Mouse (Mus musculus) left cerebral cortex, adult 2 months (tissue): ENCODE measurements around the gene Golga4. TPM values are rescaled to one million over a fixed set of nuclear protein-coding genes. Genes with fewer than 3 reads are reported as not detected.

Experiments
- DNase-seq, 2 experiments: peaks; one replicate each; pipeline ENCODE4 v3.0.0; 2021 to 2022; ENCODE audit warnings: low spot score in 2 of 2, mixed read lengths in 1 of 2; ENCODE audit errors: extremely low spot score in 1 of 2
- H3K27ac ChIP-seq: fragments of 200-600 bp; 2 replicates; pipeline ENCODE4 v1.8.1; 2022
- H3K4me3 ChIP-seq: fragments of 200-600 bp; 2 replicates; pipeline ENCODE4 v1.8.1; 2022
- CTCF ChIP-seq: fragments of 200-600 bp; IDR thresholded peaks from 2 replicates; pipeline ENCODE4 v1.8.1; 2022; ENCODE audit warnings: antibody characterized with exemption, mild to moderate bottlenecking, moderate library complexity
- intact Hi-C: fragments of 180-260 bp; cut with DNase I; formaldehyde crosslinking; loops from one replicate; pipeline ENCODE4 v1.15.1; 2025
- total RNA-seq, 2 experiments: library from RNA; stranded (reverse); gene quantifications; 2 replicates each; pipeline ENCODE4 v1.2.3; 2021

The Golga4 gene
- total RNA-seq, 2 experiments from 2014 or later, result 108 to 110 TPM

GRCm38 (mm10) chr9:118536946-118537345, 30.9 kb downstream of the Golga4 start:
- intact Hi-C loops, result no loop called here
- no peak for TF ChIP-seq CTCF
- no peak overlapping the region for H3K27ac ChIP-seq
- DNase-seq, result no peak
- H3K4me3 ChIP-seq, result no peak overlapping the region

GRCm38 (mm10) chr9:118537463-118538339, 31.6 kb downstream of the Golga4 start:
- no peak for TF ChIP-seq CTCF
- DNase-seq, result no peak
- intact Hi-C loops, result no loop called here
- Histone ChIP-seq H3K4me3 (no peak overlapping the region), H3K27ac (no peak overlapping the region)

GRCm38 (mm10) chr9:118541851-118542250, 35.8 kb downstream of the Golga4 start:
- intact Hi-C loops, result no loop called here
- no peak for TF ChIP-seq CTCF

GRCm38 (mm10) chr9:118545146-118545545, 39.1 kb downstream of the Golga4 start:
- no peak for TF ChIP-seq CTCF
- Histone ChIP-seq H3K4me3 (no peak overlapping the region), H3K27ac (no peak overlapping the region)
- no peak for DNase-seq
- intact Hi-C loops, result no loop called here

More at GRCm38 (mm10) chr9:118541851-118542250, 35.8 kb downstream of the Golga4 start:
- no peak for DNase-seq
- H3K4me3 ChIP-seq, result no peak overlapping the region
- no peak overlapping the region for H3K27ac ChIP-seq

- H3K4me3 ChIP-seq, result no peak overlapping the region
- no peak for DNase-seq
- intact Hi-C loops, result no loop called here
- no peak overlapping the region for H3K27ac ChIP-seq
- no peak for TF ChIP-seq CTCF
Observed at GRCm38 (mm10) chr9:118548651-118549050, 42.6 kb downstream of the Golga4 start.

- Histone ChIP-seq H3K27ac (peak overlapping the region; percentile 67; the same call in 1 of the 2 replicates), H3K4me3 (no peak overlapping the region)
Observed at GRCm38 (mm10) chr9:118556951-118557780, 51.1 kb downstream of the Golga4 start.

GRCm38 (mm10) chr9:118563356-118563755, 57.3 kb downstream of the Golga4 start:
- Histone ChIP-seq H3K4me3 (no peak overlapping the region), H3K27ac (no peak overlapping the region)
- intact Hi-C loops, result no loop called here
- no peak for DNase-seq
- no peak for TF ChIP-seq CTCF

More at GRCm38 (mm10) chr9:118556951-118557780, 51.1 kb downstream of the Golga4 start:
- DNase-seq, result peak; percentile 37 to 65
- TF ChIP-seq CTCF, result no peak; the same call in none of the 2 replicates
- intact Hi-C loops, result no loop called here

GRCm38 (mm10) chr9:118563866-118564265, 57.8 kb downstream of the Golga4 start:
- no peak overlapping the region for H3K27ac ChIP-seq

GRCm38 (mm10) chr9:118564696-118565095, 58.6 kb downstream of the Golga4 start:
- H3K27ac ChIP-seq, result no peak overlapping the region
- H3K4me3 ChIP-seq, result no peak overlapping the region
- intact Hi-C loops, result no loop called here
- DNase-seq, result no peak
- TF ChIP-seq CTCF, result no peak

More at GRCm38 (mm10) chr9:118563866-118564265, 57.8 kb downstream of the Golga4 start:
- intact Hi-C loops, result no loop called here
- H3K4me3 ChIP-seq, result no peak overlapping the region
- no peak for TF ChIP-seq CTCF
- no peak for DNase-seq

- DNase-seq, result no peak
- H3K4me3 ChIP-seq, result no peak overlapping the region
- intact Hi-C loops, result no loop called here
- H3K27ac ChIP-seq, result no peak overlapping the region
- no peak for TF ChIP-seq CTCF
Observed at GRCm38 (mm10) chr9:118569328-118569727, 63.3 kb downstream of the Golga4 start.

GRCm38 (mm10) chr9:118570865-118571264, 64.8 kb downstream of the Golga4 start:
- DNase-seq, result no peak
- intact Hi-C loops, result no loop called here
- H3K27ac ChIP-seq, result no peak overlapping the region
- TF ChIP-seq CTCF, result peak; percentile 43
- H3K4me3 ChIP-seq, result no peak overlapping the region

- no peak for DNase-seq
- Histone ChIP-seq H3K4me3 (no peak overlapping the region), H3K27ac (no peak overlapping the region)
- no peak for TF ChIP-seq CTCF
- intact Hi-C loops, result no loop called here
Observed at GRCm38 (mm10) chr9:118571701-118572100, 65.6 kb downstream of the Golga4 start.
